Comparison of ENCODE assay signal across 27 mouse cellular contexts in genomic region chr5:104010261-104010660, GRCm38 (mm10). TPM values are rescaled to one million over a fixed set of nuclear protein-coding genes. Genes with fewer than 3 reads are reported as not detected.
DNase-seq lines count a peak whose midpoint lies in the region; ATAC-seq and TF ChIP-seq lines count a peak whose summit lies in the region.
"Had no signal": no experiment of that assay in that cellular context is flagged by ENCODE, and none has a peak within 500 bp of the region (broad histone marks: within the 10 kb centered on the region; RNA-seq: fewer than 3 reads in every experiment).

No protein-coding gene starts in this region.

- TF ChIP-seq POLR2A in lung, adult 2 months (IDR thresholded peaks at IDR 0.05; ENCODE audit: borderline replicate concordance, extremely low read depth, low read depth, low read length): no peak

- peaks cover 3% of the 10 kb centered on the region; the same call in 1 of the 2 replicates for H3K36me3 ChIP-seq in lung, embryonic 16.5 days (ENCODE audit: control insufficient read depth, insufficient read depth, low read length)
- H3K36me3 ChIP-seq: embryonic facial prominence, embryonic 10.5 days; embryonic facial prominence, embryonic 12.5 days; G1E had no signal

- no peak overlapping the region for H3K4me2 ChIP-seq in lung, embryonic 16.5 days (ENCODE audit: low read depth, low read length)
- H3K4me2 ChIP-seq: embryonic facial prominence, embryonic 12.5 days; forebrain, embryonic 13.5 days had no signal

- H3K27me3 ChIP-seq in lung, embryonic 16.5 days (ENCODE audit: control insufficient read depth, insufficient read depth, low read depth, low read length): no peaks in the 10 kb centered on the region
- H3K27me3 ChIP-seq: CH12.LX; embryonic facial prominence, embryonic 12.5 days; forebrain, embryonic 13.5 days; Patski had no signal

- no peak overlapping the region for H3K9ac ChIP-seq in lung, embryonic 16.5 days (ENCODE audit: low read length)
- H3K9ac ChIP-seq: embryonic facial prominence, embryonic 12.5 days; forebrain, embryonic 13.5 days had no signal

- ATAC-seq in lung, embryonic 16.5 days (ENCODE audit: low read depth): peak; percentile 49; the same call in 1 of the 2 replicates
- ATAC-seq in frontal cortex, adult (ENCODE audit: low TSS enrichment): no peak
- ATAC-seq: activated CD4-positive, CD25-positive, alpha-beta regulatory T cell, adult 4 months; CD4-positive, CD25-positive, alpha-beta regulatory T cell, adult 4 months; forebrain, embryonic 13.5 days; Patski had no signal

- H3K4me1 ChIP-seq in lung, embryonic 16.5 days (replicated peaks; ENCODE audit: control insufficient read depth, insufficient read depth, low read length): no peaks in the 10 kb centered on the region
- no peaks in the 10 kb centered on the region; the same call in 1 of the 2 replicates for H3K4me1 ChIP-seq in lung, adult 2 months (ENCODE audit: control insufficient read depth, insufficient read depth, low read length)
- H3K4me1 ChIP-seq: embryonic facial prominence, embryonic 10.5 days; embryonic facial prominence, embryonic 12.5 days; forebrain, embryonic 13.5 days had no signal

- no peaks in the 10 kb centered on the region for H3K9me3 ChIP-seq in lung, embryonic 16.5 days (ENCODE audit: control insufficient read depth, low read length)
- H3K9me3 ChIP-seq: embryonic facial prominence, embryonic 10.5 days; embryonic facial prominence, embryonic 12.5 days; forebrain, embryonic 13.5 days; G1E had no signal

- DNase-seq in heart, adult 11 months: peak; percentile 61
- no peak for DNase-seq in heart, postnatal 4 days
- DNase-seq in lung, adult 2 months: no peak
- peak; percentile 42 for DNase-seq in lung, postnatal 10 days
- peak; percentile 30 for DNase-seq in lung, postnatal 25 days (ENCODE audit: low spot score)
- DNase-seq in kidney, postnatal 36 days: no peak
- DNase-seq: adrenal gland, adult 8-10 months; adrenal gland, postnatal 14 days; adrenal gland, postnatal 36 days; B cell, adult 2 months; cerebellum, adult 11-12 months; cerebellum, adult 2 months; cerebellum, adult 9-10 months; cerebellum, postnatal 10 days; cerebellum, postnatal 25 days had no signal

- no peak for TF ChIP-seq CTCF in lung, adult 2 months (IDR thresholded peaks at IDR 0.05; ENCODE audit: insufficient read depth, low read length)

- H3K27ac ChIP-seq in lung, embryonic 16.5 days (ENCODE audit: low read length): no peak overlapping the region
- H3K27ac ChIP-seq: embryonic facial prominence, embryonic 10.5 days; embryonic facial prominence, embryonic 12.5 days; forebrain, embryonic 13.5 days had no signal

- H3K4me3 ChIP-seq in lung, embryonic 16.5 days (ENCODE audit: low read length): no peak overlapping the region
- H3K4me3 ChIP-seq in lung, adult 2 months (replicated peaks; ENCODE audit: extremely low read depth, low read depth, low read length): no peak overlapping the region
- H3K4me3 ChIP-seq: embryonic facial prominence, embryonic 10.5 days; embryonic facial prominence, embryonic 12.5 days; forebrain, embryonic 13.5 days had no signal

- 52% methylated on average over 7 of the region's 7 CpGs for WGBS in lung, embryonic 16.5 days
- 71% methylated on average over 7 of the region's 7 CpGs for WGBS in lung, adult 2 months

RNA-seq across cellular contexts. Expression of gene Hsd17b11, which starts 11.5 kb away (rescaled TPM):
- total RNA-seq in heart, postnatal 4 days (2021): 10 to 100 TPM; 24.0 to 26.4 TPM
- polyA plus RNA-seq in lung, embryonic 16.5 days (2015; fragmentation: Nextera tagmentation; extraction: Ambion mirVana): 5.3 and 6.2 TPM in 2 replicates
- polyA plus RNA-seq in lung, adult 2 months (2012; rRNA removed): 39.8 and 53.1 TPM in 2 replicates

RNA-seq across cellular contexts. Expression of gene Hsd17b13, which starts 33.1 kb away (rescaled TPM):
- total RNA-seq in heart, postnatal 4 days (2021): under 1 TPM in 1 of 2 experiments, not detected in 1; 0.26 TPM
- polyA plus RNA-seq in lung, embryonic 16.5 days (2015; fragmentation: Nextera tagmentation; extraction: Ambion mirVana): 0.19 and 0.91 TPM in 2 replicates
- polyA plus RNA-seq in lung, adult 2 months (2012; rRNA removed): 0.14 TPM in 1 of 2 replicates, not detected in the other
- total RNA-seq: adrenal gland, adult 18-20 months; adrenal gland, adult 8-10 months; G1E had no signal
- polyA plus RNA-seq: activated CD4-positive, CD25-positive, alpha-beta regulatory T cell, adult 4 months; CD4-positive, CD25-positive, alpha-beta regulatory T cell, adult 4 months; cerebellum, adult 2 months; embryonic facial prominence, embryonic 10.5 days; embryonic facial prominence, embryonic 12.5 days; forebrain, embryonic 11.5 days; forebrain, embryonic 13.5 days; G1E; Patski had no signal

RNA-seq across cellular contexts. Expression of gene Nudt9, which starts 35.8 kb away (rescaled TPM):
- total RNA-seq in heart, postnatal 4 days (2021): 10 to 100 TPM; 43.1 to 44.1 TPM
- polyA plus RNA-seq in lung, embryonic 16.5 days (2015; fragmentation: Nextera tagmentation; extraction: Ambion mirVana): 58.6 and 60.8 TPM in 2 replicates
- polyA plus RNA-seq in lung, adult 2 months (2012; rRNA removed): 51.1 and 61.6 TPM in 2 replicates

Comparison
In these comparisons a context has a peak if more than half of its experiments do, and no peak if none do; other contexts are left out.
1. DNase-seq: peak in heart, adult 11 months (single experiment), lung, postnatal 10 days (single experiment) and lung, postnatal 25 days (single experiment); none in heart, postnatal 4 days (single experiment), lung, adult 2 months (single experiment) and kidney, postnatal 36 days (0 of 2).